Mouse (Mus musculus) lung, adult 2 months (tissue): ENCODE data around the gene Cnpy1. TPM values are rescaled to one million over a fixed set of nuclear protein-coding genes. Genes with fewer than 3 reads are reported as not detected.

ENCODE experiments used
- DNase-seq: peaks from one replicate; pipeline ENCODE4 v3.0.0; 2022
- H3K4me1 ChIP-seq: fragments of 200-500 bp; 2 replicates; pipeline ENCODE4 v1.6.1; 2011; ENCODE audit warnings: low read length; ENCODE audit not compliant: control insufficient read depth, insufficient read depth
- H3K4me3 ChIP-seq: fragments of 200-500 bp; replicated peaks from 2 replicates; pipeline ENCODE3; 2011; ENCODE audit warnings: low read depth, mild to moderate bottlenecking, control low read depth, low read length; ENCODE audit errors: extremely low read depth
- CTCF ChIP-seq: fragments of 200-500 bp; IDR thresholded peaks from 2 replicates; pipeline ENCODE4 v1.5.1; 2011; ENCODE audit warnings: mild to moderate bottlenecking, low read length, control low read depth; ENCODE audit not compliant: insufficient read depth
- POLR2A ChIP-seq: fragments of 200-500 bp; IDR thresholded peaks from 2 replicates; pipeline ENCODE4 v1.6.1; 2011; ENCODE audit warnings: low read depth, mild to moderate bottlenecking, control low read depth, low read length, borderline replicate concordance; ENCODE audit errors: extremely low read depth
- WGBS: fragments of 180-500 bp; shearing (Covaris S2); methylation state at CpG from one replicate; pipeline ENCODE4 v1.1.7; 2018; 5-methylcytosine and 5-hydroxymethylcytosine counted together
- polyA plus RNA-seq: library from polyadenylated mRNA; depleted of rRNA; stranded (reverse); fragments of >200 nt; gene quantifications from 2 replicates; pipeline ENCODE4 v1.2.3, GENCODE M21; 2012

Cnpy1 gene
- polyA plus RNA-seq, 1 experiment = 0.04 TPM

DNA sequence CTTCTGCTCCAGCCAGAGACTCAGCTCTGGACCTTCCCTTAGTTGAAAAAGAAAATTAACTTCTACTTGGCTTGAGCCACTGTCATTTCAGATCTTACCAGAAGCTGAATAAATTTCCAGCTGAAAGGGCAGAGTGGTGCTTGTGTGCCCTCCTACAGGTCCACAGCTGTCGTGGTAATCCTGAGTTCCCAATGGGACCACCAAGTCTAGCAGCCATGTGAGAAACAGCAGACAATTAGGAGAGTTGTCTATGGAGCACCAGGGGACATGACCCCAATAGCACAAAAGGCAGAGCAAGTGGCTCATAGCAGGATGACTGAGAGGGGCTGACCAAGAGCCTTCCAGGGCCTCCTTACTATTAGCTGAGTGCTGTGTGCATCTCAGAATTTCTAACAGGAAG, 18.2 kb upstream of the Cnpy1 start:
- no peak for DNase-seq
- WGBS = 68% methylated on average over 1 of the region's 1 CpGs
- H3K4me1 ChIP-seq = no peaks in the 10 kb centered on the region
- TF ChIP-seq CTCF (no peak), POLR2A (no peak)
- no peak overlapping the region for H3K4me3 ChIP-seq

- Histone ChIP-seq H3K4me1 (no peaks in the 10 kb centered on the region), H3K4me3 (no peak overlapping the region)
- DNase-seq = no peak
- 77% methylated on average over 5 of the region's 5 CpGs for WGBS
- TF ChIP-seq POLR2A (no peak), CTCF (no peak)
Observed at GRCm38 (mm10) chr5:28262070-28262469, 16.5 kb upstream of the Cnpy1 start.

GRCm38 (mm10) chr5:28259939-28260338, 14.3 kb upstream of the Cnpy1 start:
- Histone ChIP-seq H3K4me3 (no peak overlapping the region), H3K4me1 (no peaks in the 10 kb centered on the region)
- no peak for DNase-seq
- WGBS = 92% methylated on average over 1 of the region's 1 CpGs
- TF ChIP-seq POLR2A (no peak), CTCF (no peak)

DNA sequence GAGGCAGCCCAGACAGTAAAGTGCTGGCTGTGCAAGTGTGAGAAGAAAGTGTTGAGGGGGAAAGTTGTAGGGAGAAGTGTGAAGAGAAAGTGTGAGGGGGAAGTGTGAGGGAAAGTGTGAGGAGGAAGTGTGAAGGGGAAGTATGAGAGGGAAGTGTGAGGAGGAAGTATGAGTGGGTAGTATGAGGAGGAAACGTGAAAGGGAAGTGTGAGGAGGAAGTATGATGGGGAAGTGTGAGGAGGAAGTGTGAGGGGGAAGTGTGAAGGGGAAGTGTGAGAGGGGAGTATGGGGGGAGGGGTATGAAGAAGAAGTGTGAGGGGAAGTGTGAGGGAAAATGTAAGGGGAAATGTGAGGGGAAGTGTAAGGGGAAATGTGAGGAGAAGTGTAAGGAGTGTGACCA, 13.8 kb upstream of the Cnpy1 start:
- no peaks in the 10 kb centered on the region for H3K4me1 ChIP-seq
- no peak overlapping the region for H3K4me3 ChIP-seq
- TF ChIP-seq POLR2A (no peak), CTCF (no peak)
- no peak for DNase-seq
- 12% methylated on average over 1 of the region's 1 CpGs for WGBS

DNA sequence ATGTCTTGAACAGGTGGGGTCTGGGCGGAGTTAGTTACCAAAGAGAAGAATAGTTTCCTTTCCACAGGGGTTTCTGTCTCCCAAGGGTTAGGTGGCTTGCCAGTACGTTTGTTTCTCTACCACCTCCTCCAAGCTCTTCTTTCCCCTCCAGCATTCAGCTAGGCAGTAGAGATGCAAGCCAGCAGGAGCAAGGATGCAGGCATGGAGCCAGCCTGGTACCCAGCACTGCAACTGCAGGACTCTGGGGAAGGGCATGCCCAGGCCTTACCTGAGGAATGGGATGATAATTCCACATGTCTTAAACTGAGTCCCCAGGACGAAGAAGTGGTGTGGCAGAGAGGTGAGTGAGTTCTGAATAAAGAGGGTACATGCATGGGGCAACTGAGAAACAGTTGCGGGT, 12.2 kb upstream of the Cnpy1 start:
- DNase-seq = no peak
- 67% methylated on average over 4 of the region's 4 CpGs for WGBS
- no peak overlapping the region for H3K4me3 ChIP-seq
- no peaks in the 10 kb centered on the region for H3K4me1 ChIP-seq
- TF ChIP-seq CTCF (no peak), POLR2A (no peak)

DNA sequence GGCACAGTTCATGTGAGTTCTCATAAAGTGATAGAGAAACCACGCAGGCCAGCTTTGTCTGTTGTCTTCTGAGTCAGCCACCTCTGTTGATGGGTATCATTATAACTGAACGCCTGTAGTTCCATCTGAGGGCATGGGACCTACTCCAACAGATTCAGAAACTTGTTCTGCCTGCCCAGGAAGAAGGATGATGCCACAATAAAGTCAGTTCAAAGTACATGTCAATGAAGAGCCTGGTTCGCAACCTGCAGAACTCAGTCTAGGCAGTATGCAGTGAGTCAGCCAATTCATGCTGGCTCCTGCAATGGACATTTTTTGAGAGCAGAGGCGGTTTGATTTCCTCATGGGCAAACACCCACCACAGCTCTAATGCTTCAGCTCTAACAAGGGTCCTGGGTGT, 7.4 kb upstream of the Cnpy1 start:
- Histone ChIP-seq H3K4me3 (no peak overlapping the region), H3K4me1 (no peaks in the 10 kb centered on the region)
- WGBS = 75% methylated on average over 4 of the region's 4 CpGs
- TF ChIP-seq POLR2A (no peak), CTCF (no peak)
- DNase-seq = no peak

DNA sequence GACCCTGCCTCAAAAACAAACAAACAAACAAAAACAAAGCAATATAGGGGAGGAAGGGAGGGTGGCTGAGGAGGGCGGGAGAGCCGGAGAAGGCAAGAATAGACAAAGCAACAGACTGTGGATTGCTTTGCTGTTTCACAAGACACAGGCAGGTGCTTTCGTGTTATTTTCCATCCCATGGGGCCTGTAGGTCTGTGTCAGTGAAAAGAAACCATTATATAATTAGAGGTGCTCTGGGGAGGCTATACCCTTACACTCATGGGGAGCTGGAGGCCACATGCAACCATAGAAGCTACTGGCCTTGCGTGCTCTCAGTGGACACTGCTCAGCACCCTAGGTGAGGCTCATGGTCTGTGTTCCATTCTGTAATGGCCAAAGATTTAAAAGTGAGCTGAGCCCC, 6.7 kb upstream of the Cnpy1 start:
- no peak for TF ChIP-seq POLR2A
- TF ChIP-seq CTCF = no peak
- H3K4me1 ChIP-seq = no peaks in the 10 kb centered on the region
- DNase-seq = no peak
- H3K4me3 ChIP-seq = no peak overlapping the region
- WGBS = 79% methylated on average over 4 of the region's 4 CpGs

DNA sequence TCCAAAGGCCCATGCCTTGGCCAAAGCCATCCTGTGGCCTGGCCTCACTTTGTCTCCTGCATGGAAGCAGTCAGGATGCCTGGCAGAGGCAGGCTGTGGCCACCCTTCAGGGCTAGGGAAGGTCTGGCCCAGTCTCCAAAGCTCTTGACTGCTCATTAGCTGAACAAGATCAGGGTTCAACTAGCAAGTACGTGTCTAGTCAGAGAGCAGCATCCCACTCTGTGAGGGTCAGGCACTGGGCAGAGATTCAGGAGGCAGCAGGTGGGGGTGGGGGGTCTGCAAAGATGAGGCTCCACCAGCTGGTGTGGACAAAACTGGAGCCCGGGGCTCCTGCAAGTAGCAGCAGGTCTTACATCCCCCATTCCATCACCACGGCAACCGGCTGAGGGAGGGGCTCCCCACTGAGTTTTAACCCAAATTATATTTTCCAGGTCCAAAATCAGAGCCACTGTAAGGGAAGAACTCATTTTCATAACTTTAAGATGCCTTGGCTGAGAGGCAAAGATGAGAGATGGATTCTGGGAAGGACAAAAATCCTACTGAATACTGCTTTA, 5.7 kb upstream of the Cnpy1 start:
- no peak for DNase-seq
- no peak overlapping the region for H3K4me3 ChIP-seq
- H3K4me1 ChIP-seq = no peaks in the 10 kb centered on the region
- 57% methylated on average over 4 of the region's 4 CpGs for WGBS
- TF ChIP-seq CTCF = no peak
- TF ChIP-seq POLR2A = no peak

DNA sequence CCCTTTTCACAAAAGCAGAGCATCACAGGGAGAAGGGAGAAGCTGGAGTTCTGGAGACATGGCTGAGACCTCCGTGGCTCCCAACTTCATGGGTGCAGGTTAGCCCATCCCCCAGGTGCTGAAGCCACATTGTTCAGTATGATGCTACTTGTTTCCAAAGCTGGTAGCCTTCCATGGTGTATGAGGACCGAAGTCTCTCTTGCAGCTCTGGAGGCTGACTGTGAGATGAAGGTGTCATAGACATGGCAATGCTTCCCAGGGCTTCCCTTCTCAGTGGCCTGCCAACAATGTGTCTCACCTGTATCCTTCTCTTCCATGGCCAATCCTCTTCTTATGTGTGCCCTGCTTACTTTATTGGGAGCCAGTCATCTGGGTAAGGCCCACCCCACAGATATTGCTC, 4.9 kb upstream of the Cnpy1 start:
- Histone ChIP-seq H3K4me3 (no peak overlapping the region), H3K4me1 (no peaks in the 10 kb centered on the region)
- 82% methylated on average over 2 of the region's 2 CpGs for WGBS
- TF ChIP-seq POLR2A (no peak), CTCF (no peak)
- no peak for DNase-seq

DNA sequence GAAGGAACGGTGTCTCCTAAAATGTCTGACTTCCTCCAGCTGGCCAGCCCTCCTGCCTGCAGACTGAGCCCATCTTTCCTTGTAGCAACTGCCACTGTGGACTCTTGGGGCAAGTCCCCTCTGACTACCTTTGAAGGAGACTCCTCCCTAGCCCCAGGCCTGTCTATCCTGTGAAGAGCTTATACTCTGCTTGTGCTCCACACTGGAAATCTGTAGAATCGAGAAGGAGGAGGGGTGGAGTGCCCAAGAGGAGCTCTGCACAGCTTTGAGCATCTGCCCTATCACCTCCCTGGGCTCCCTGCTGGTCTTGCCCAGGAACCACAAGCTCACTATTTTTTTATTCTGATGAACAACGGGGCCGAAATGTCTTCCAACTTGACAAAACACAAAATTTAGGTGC, 485 bp downstream of the Cnpy1 start:
- H3K4me3 ChIP-seq = no peak overlapping the region
- TF ChIP-seq CTCF (no peak), POLR2A (no peak)
- H3K4me1 ChIP-seq = no peaks in the 10 kb centered on the region
- 67% methylated on average over 4 of the region's 4 CpGs for WGBS
- DNase-seq = no peak
